Mouse (Mus musculus) cortical plate, adult 2 months (tissue): Measurements from ENCODE around the gene Amz2.

Experiments
- CTCF ChIP-seq: fragments of 200-500 bp; IDR thresholded peaks from 2 replicates; pipeline ENCODE4 v1.5.1; 2011; ENCODE audit warnings: mild to moderate bottlenecking, control low read depth, low read length; ENCODE audit not compliant: insufficient read depth; ENCODE audit errors: extremely low read depth
- POLR2A ChIP-seq: fragments of 200-500 bp; IDR thresholded peaks from 2 replicates; pipeline ENCODE4 v1.6.1; 2011; ENCODE audit warnings: mild to moderate bottlenecking, low read length, control low read depth; ENCODE audit not compliant: insufficient read depth; ENCODE audit errors: extremely low read depth

- TF ChIP-seq CTCF: no peak
- 0 out of 2 replicates have a peak, but pooled peaks have one; percentile 6 for TF ChIP-seq POLR2A
Measured at GRCm38 (mm10) chr11:109439829-109440340, 14.1 kb downstream of the Amz2 start.
